ENCODE assay signal across 8 mouse cellular contexts in the genomic region with DNA sequence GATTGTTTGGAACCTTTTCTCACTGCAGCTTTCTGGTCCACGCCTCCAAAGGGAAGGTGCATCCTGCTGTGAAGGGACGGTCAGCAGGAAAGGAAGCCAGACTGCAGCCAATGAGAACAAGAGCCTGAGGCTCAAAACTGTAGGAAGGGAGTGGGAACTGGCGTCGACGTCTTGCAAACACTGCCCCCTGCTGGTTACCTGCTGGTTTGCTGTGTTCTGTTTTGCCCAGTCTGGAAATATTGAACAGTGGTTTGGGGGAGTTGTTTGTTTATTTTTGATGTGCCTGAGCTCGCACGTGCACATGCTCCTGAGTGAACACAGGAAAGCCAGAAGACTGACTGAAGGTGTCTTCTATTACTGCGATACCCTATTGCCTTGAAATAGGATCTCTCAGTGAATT. TPM values are rescaled to one million over a fixed set of nuclear protein-coding genes. Genes with fewer than 3 reads are reported as not detected.
DNase-seq lines count a peak whose midpoint lies in the region; ATAC-seq and TF ChIP-seq lines count a peak whose summit lies in the region.

No protein-coding gene starts in this region.

- H3K27ac ChIP-seq in embryonic facial prominence, embryonic 15.5 days (replicated peaks): no peak overlapping the region
- no peak overlapping the region for H3K27ac ChIP-seq in lung, embryonic 15.5 days
- H3K27ac ChIP-seq in thymus, adult 2 months (ENCODE audit: control insufficient read depth, insufficient read depth, low read length): peak overlapping the region; percentile 43; the same call in 1 of the 2 replicates

- no peaks in the 10 kb centered on the region for H3K4me1 ChIP-seq in embryonic facial prominence, embryonic 15.5 days
- no peaks in the 10 kb centered on the region for H3K4me1 ChIP-seq in lung, embryonic 15.5 days
- H3K4me1 ChIP-seq in thymus, adult 2 months (replicated peaks; ENCODE audit: control insufficient read depth, insufficient read depth, low read length): peaks cover 23% of the 10 kb centered on the region

- TF ChIP-seq CTCF in C2C12 (IDR thresholded peaks at IDR 0.05; ENCODE audit: control insufficient read depth, insufficient read depth, insufficient read length): peak; percentile 61
- TF ChIP-seq CTCF in thymus, adult 2 months (IDR thresholded peaks at IDR 0.05; ENCODE audit: borderline replicate concordance, control insufficient read depth, extremely low read depth, insufficient read depth, low read length, poor library complexity): peak; percentile 79; the same call in 1 of the 2 replicates

- H3K79me3 ChIP-seq in C2C12 (ENCODE audit: low read depth): no peaks in the 10 kb centered on the region

- WGBS in embryonic facial prominence, embryonic 15.5 days: 7% methylated on average over 8 of the region's 8 CpGs
- 7% methylated on average over 8 of the region's 8 CpGs for WGBS in large intestine, adult 2 months
- WGBS in lung, embryonic 15.5 days: 8% methylated on average over 8 of the region's 8 CpGs
- 8% methylated on average over 8 of the region's 8 CpGs for WGBS in thymus, adult 2 months

- H3K4me2 ChIP-seq in embryonic facial prominence, embryonic 15.5 days (replicated peaks): no peak overlapping the region
- no peak overlapping the region for H3K4me2 ChIP-seq in lung, embryonic 15.5 days

- no peak for TF ChIP-seq POLR2A in thymus, adult 2 months (IDR thresholded peaks at IDR 0.05; ENCODE audit: control insufficient read depth, extremely low read depth, insufficient read depth, low read length, poor library complexity)

- H3ac ChIP-seq in C2C12 (ENCODE audit: control insufficient read depth, insufficient read length, low read depth): no peak overlapping the region

- no peaks in the 10 kb centered on the region for H3K27me3 ChIP-seq in C2C12 (ENCODE audit: control insufficient read depth, insufficient read depth, insufficient read length)
- H3K27me3 ChIP-seq in embryonic facial prominence, embryonic 15.5 days: no peaks in the 10 kb centered on the region; the same call in 1 of the 2 replicates
- no peaks in the 10 kb centered on the region for H3K27me3 ChIP-seq in lung, embryonic 15.5 days
- H3K27me3 ChIP-seq in thymus, adult 2 months (ENCODE audit: control insufficient read depth, insufficient read depth, low read length): no peaks in the 10 kb centered on the region

- H3K4me3 ChIP-seq in C2C12 (ENCODE audit: insufficient read depth, poor library complexity, severe bottlenecking): no peak overlapping the region
- no peak overlapping the region for H3K4me3 ChIP-seq in embryonic facial prominence, embryonic 15.5 days (replicated peaks)
- H3K4me3 ChIP-seq in lung, embryonic 15.5 days: no peak overlapping the region
- no peak overlapping the region for H3K4me3 ChIP-seq in thymus, adult 2 months (ENCODE audit: control insufficient read depth, insufficient read depth, low read length)

- DNase-seq in adrenal gland, postnatal 36 days: peak; percentile 83 to 90
- DNase-seq in heart, postnatal 10 days: peak; percentile 84 to 91
- peak; percentile 57 for DNase-seq in large intestine, adult 2 months (ENCODE audit: low read depth, low spot score)
- peak; percentile 58 for DNase-seq in ovary, postnatal 10 days (ENCODE audit: low spot score)
- DNase-seq in thymus, adult 2 months: peak; percentile 84

- ATAC-seq in embryonic facial prominence, embryonic 15.5 days (ENCODE audit: insufficient number of reproducible peaks, low FRiP score, low TSS enrichment, low read depth): 0 out of 2 replicates have a peak, but pooled peaks have one; percentile 51
- ATAC-seq in lung, embryonic 15.5 days (ENCODE audit: borderline replicate concordance, extremely low read depth, low FRiP score, low TSS enrichment): peak; percentile 59; the same call in 1 of the 2 replicates

- intact Hi-C loops in heart, postnatal 10 days (cut with DNase I): loop anchor here (1.0 to 5.0 kb wide), 5 partner anchors 25 to 595 kb away; partner anchors contain the start of gene Atp6v0e2

- no peaks in the 10 kb centered on the region for H3K36me3 ChIP-seq in C2C12 (ENCODE audit: control insufficient read depth, insufficient read depth)
- H3K36me3 ChIP-seq in embryonic facial prominence, embryonic 15.5 days: no peaks in the 10 kb centered on the region
- no peaks in the 10 kb centered on the region for H3K36me3 ChIP-seq in lung, embryonic 15.5 days
- H3K36me3 ChIP-seq in thymus, adult 2 months (ENCODE audit: control insufficient read depth, insufficient read depth, low read length): no peaks in the 10 kb centered on the region

- no peak overlapping the region for H3K9ac ChIP-seq in embryonic facial prominence, embryonic 15.5 days
- H3K9ac ChIP-seq in lung, embryonic 15.5 days: no peak overlapping the region

- no peaks in the 10 kb centered on the region for H3K79me2 ChIP-seq in C2C12 (ENCODE audit: control insufficient read depth, insufficient read depth)

- no peaks in the 10 kb centered on the region for H3K9me3 ChIP-seq in embryonic facial prominence, embryonic 15.5 days (replicated peaks)
- no peaks in the 10 kb centered on the region for H3K9me3 ChIP-seq in lung, embryonic 15.5 days

TF ChIP-seq in C2C12, 6 proteins besides CTCF, POLR2A, EP300 and RAD21:
- TF ChIP-seq MYOD1 (IDR thresholded peaks at IDR 0.05; ENCODE audit: control insufficient read depth, insufficient read length, low read depth) (no peak), MAX (IDR thresholded peaks at IDR 0.05) (no peak), MYOG (IDR thresholded peaks at IDR 0.05; ENCODE audit: control insufficient read depth, extremely low read depth, insufficient read length) (no peak), CEBPB (IDR thresholded peaks at IDR 0.05; ENCODE audit: low read depth) (no peak), USF1 (IDR thresholded peaks at IDR 0.05; ENCODE audit: low read depth) (no peak), FOSL1 (IDR thresholded peaks at IDR 0.05; ENCODE audit: insufficient read depth, low read length, poor library complexity, severe bottlenecking) (no peak)
TF ChIP-seq in C2C12: peak in this region for 0.

RNA-seq across cellular contexts. Expression of gene Gimap3, which starts 1.4 kb away (rescaled TPM):
- not detected for polyA plus RNA-seq in C2C12 (2012; fragmentation: generic; extraction: Trizol)
- total RNA-seq in adrenal gland, postnatal 36 days (2021): 1 to 10 TPM; 2.9 to 8.5 TPM
- not detected in 2 replicates for polyA plus RNA-seq in embryonic facial prominence, embryonic 15.5 days (2015; fragmentation: Nextera tagmentation; extraction: Ambion mirVana)
- total RNA-seq in heart, postnatal 10 days (2021): under 1 TPM; 0.45 to 0.72 TPM
- polyA plus RNA-seq in large intestine, adult 2 months (2012; rRNA removed): 22.1 and 22.2 TPM in 2 replicates
- polyA plus RNA-seq in lung, embryonic 15.5 days (2015; fragmentation: Nextera tagmentation; extraction: Ambion mirVana): 0.22 TPM in 1 of 2 replicates, not detected in the other
- polyA plus RNA-seq in thymus, adult 2 months (2012; rRNA removed): 48.2 and 61.3 TPM in 2 replicates

RNA-seq across cellular contexts. Expression of gene Gimap5, which starts 26.0 kb away (rescaled TPM):
- not detected for polyA plus RNA-seq in C2C12 (2012; fragmentation: generic; extraction: Trizol)
- 10 to 100 TPM; 13.3 to 18.2 TPM for total RNA-seq in adrenal gland, postnatal 36 days (2021)
- polyA plus RNA-seq in embryonic facial prominence, embryonic 15.5 days (2015; fragmentation: Nextera tagmentation; extraction: Ambion mirVana): 4.6 and 7.2 TPM in 2 replicates
- 10 to 100 TPM; 10.1 to 13.3 TPM for total RNA-seq in heart, postnatal 10 days (2021)
- polyA plus RNA-seq in large intestine, adult 2 months (2012; rRNA removed): 13.0 and 15.0 TPM in 2 replicates
- polyA plus RNA-seq in lung, embryonic 15.5 days (2015; fragmentation: Nextera tagmentation; extraction: Ambion mirVana): 23.7 and 25.2 TPM in 2 replicates
- 34.0 and 35.3 TPM in 2 replicates for polyA plus RNA-seq in thymus, adult 2 months (2012; rRNA removed)

RNA-seq across cellular contexts. Expression of gene Gimap1, which starts 33.2 kb away (rescaled TPM):
- polyA plus RNA-seq in C2C12 (2012; fragmentation: generic; extraction: Trizol): not detected
- 10 to 100 TPM; 10.8 to 15.4 TPM for total RNA-seq in adrenal gland, postnatal 36 days (2021)
- polyA plus RNA-seq in embryonic facial prominence, embryonic 15.5 days (2015; fragmentation: Nextera tagmentation; extraction: Ambion mirVana): 10.5 and 13.3 TPM in 2 replicates
- 10 to 100 TPM; 19.1 to 20.3 TPM for total RNA-seq in heart, postnatal 10 days (2021)
- 12.2 and 13.9 TPM in 2 replicates for polyA plus RNA-seq in large intestine, adult 2 months (2012; rRNA removed)
- polyA plus RNA-seq in lung, embryonic 15.5 days (2015; fragmentation: Nextera tagmentation; extraction: Ambion mirVana): 43.0 and 53.3 TPM in 2 replicates
- 94.7 and 98.1 TPM in 2 replicates for polyA plus RNA-seq in thymus, adult 2 months (2012; rRNA removed)

RNA-seq across cellular contexts. Expression of gene Gimap7, which starts 53.6 kb away (rescaled TPM):
- polyA plus RNA-seq in C2C12 (2012; fragmentation: generic; extraction: Trizol): not detected
- total RNA-seq in adrenal gland, postnatal 36 days (2021): under 1 TPM in 1 of 2 experiments, not detected in 1; 0.53 TPM
- polyA plus RNA-seq in embryonic facial prominence, embryonic 15.5 days (2015; fragmentation: Nextera tagmentation; extraction: Ambion mirVana): 0.20 TPM in 1 of 2 replicates, not detected in the other
- not detected for total RNA-seq in heart, postnatal 10 days (2021)
- polyA plus RNA-seq in large intestine, adult 2 months (2012; rRNA removed): 4.7 and 5.0 TPM in 2 replicates
- polyA plus RNA-seq in lung, embryonic 15.5 days (2015; fragmentation: Nextera tagmentation; extraction: Ambion mirVana): 0.29 TPM in 1 of 2 replicates, not detected in the other
- polyA plus RNA-seq in thymus, adult 2 months (2012; rRNA removed): 3.8 and 6.3 TPM in 2 replicates

RNA-seq across cellular contexts. Expression of gene Gm28053, which starts 53.6 kb away (rescaled TPM):
- polyA plus RNA-seq in C2C12 (2012; fragmentation: generic; extraction: Trizol): not detected
- 1 to 10 TPM; 2.9 to 3.3 TPM for total RNA-seq in adrenal gland, postnatal 36 days (2021)
- polyA plus RNA-seq in embryonic facial prominence, embryonic 15.5 days (2015; fragmentation: Nextera tagmentation; extraction: Ambion mirVana): 0.83 and 1.3 TPM in 2 replicates
- 1 to 10 TPM; 5.0 to 6.6 TPM for total RNA-seq in heart, postnatal 10 days (2021)
- 0.17 TPM in 1 of 2 replicates, not detected in the other for polyA plus RNA-seq in large intestine, adult 2 months (2012; rRNA removed)
- 3.4 and 4.2 TPM in 2 replicates for polyA plus RNA-seq in lung, embryonic 15.5 days (2015; fragmentation: Nextera tagmentation; extraction: Ambion mirVana)
- 0.36 and 0.88 TPM in 2 replicates for polyA plus RNA-seq in thymus, adult 2 months (2012; rRNA removed)

Comparison
In these comparisons a context has a peak if more than half of its experiments do, and no peak if none do; other contexts are left out.
1. RNA of gene Gimap3, which starts 1.4 kb away (polyA plus RNA-seq): 48.2 to 61.3 TPM in thymus, adult 2 months and 22.1 to 22.2 TPM in large intestine, adult 2 months; 0.22 TPM in lung, embryonic 15.5 days, not detected in embryonic facial prominence, embryonic 15.5 days and not detected in C2C12 (single experiment); every median in the first group is over 10 times any median in the second.
2. RNA of gene Gimap1, which starts 33.2 kb away (polyA plus RNA-seq): 94.7 to 98.1 TPM in thymus, adult 2 months, 43.0 to 53.3 TPM in lung, embryonic 15.5 days, 12.2 to 13.9 TPM in large intestine, adult 2 months and 10.5 to 13.3 TPM in embryonic facial prominence, embryonic 15.5 days; not detected in C2C12 (single experiment); every median in the first group is over 10 times any median in the second.
3. Peak in every context shown above with its lines, with median percentiles within 50 percentile points of each other: DNase-seq.